Mouse (Mus musculus) heart, adult 2 months (tissue): ENCODE measurements around the gene Sirt2.

Source experiments
- CTCF ChIP-seq: fragments of 200-600 bp; IDR thresholded peaks from 2 replicates; pipeline ENCODE4 v1.8.1; 2022; ENCODE audit warnings: antibody characterized with exemption, mild to moderate bottlenecking, moderate library complexity
- POLR2A ChIP-seq: fragments of 200-500 bp; IDR thresholded peaks from 2 replicates; pipeline ENCODE4 v1.6.1; 2011; ENCODE audit warnings: mild to moderate bottlenecking, low read depth, low read length, control low read depth; ENCODE audit not compliant: insufficient read depth

DNA sequence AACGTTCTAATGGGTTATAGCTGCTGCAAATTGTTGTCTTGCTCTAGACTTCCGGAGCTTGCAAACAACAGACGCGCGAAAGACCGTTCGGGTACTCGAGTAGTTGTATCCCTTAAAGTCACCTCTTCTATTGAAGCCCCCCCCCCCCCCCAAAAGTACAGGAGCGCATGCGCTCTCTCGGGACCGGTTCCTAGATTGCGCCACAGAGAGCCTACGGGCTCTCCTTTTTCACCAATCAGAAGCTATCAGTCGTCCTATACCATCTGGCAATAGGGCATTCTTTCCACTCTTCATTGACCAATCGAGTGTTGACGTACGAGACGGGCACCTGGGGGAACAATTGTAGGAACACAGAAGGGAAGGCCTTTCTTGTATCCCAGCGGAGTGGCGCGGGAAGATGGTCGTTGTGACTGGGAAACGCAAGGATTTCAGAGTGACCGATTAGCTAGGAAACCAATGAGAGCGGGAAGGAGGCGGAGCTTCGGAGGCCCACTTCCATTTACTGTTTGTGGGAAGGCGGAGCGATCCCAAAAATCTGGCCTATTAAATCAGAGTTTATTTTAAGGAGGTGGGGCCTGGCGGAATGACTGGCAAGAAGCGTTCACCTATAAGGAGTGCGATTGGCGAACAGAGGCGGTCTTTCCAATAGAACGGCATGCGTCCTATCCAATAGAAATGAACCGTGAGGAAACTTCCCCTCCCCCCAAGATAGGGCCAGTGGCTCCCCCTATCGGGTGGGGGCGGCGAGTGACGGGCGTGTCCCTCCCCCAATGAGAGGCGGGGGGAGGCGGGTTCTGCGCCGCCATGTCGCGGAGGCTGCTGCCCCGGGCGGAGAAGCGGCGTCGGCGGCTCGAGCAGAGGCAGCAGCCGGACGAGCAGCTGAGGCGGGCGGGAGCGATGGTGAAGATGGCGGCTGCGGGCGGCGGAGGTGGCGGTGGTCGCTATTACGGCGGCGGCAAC is 43.9 kb downstream of the Sirt2 start:
- TF ChIP-seq POLR2A (peak; percentile 100), CTCF (peak; percentile 72)
